Mouse (Mus musculus) embryonic facial prominence, embryonic 15.5 days (tissue): ENCODE data around the gene Zmynd11. TPM values are rescaled to one million over a fixed set of nuclear protein-coding genes. Genes with fewer than 3 reads are reported as not detected.

ENCODE experiments used
- ATAC-seq: fragments of 200-750 bp; cut with Nextera tagmentation; 2 replicates; pipeline ENCODE4 v1.8.0; 2017; ENCODE audit warnings: low read depth, moderate TSS enrichment; ENCODE audit not compliant: insufficient number of reproducible peaks, low FRiP score, low TSS enrichment
- H3K27ac ChIP-seq: fragments of 300-500 bp; sonication (generic); replicated peaks from 2 replicates; pipeline ENCODE4 v1.5.1; 2015; ENCODE audit warnings: mild to moderate bottlenecking, inconsistent platforms
- H3K27me3 ChIP-seq: fragments of 300-500 bp; sonication (generic); 2 replicates; pipeline ENCODE4 v1.6.1; 2015; ENCODE audit warnings: inconsistent platforms
- H3K36me3 ChIP-seq: fragments of 300-500 bp; sonication (generic); 2 replicates; pipeline ENCODE4 v1.6.1; 2015; ENCODE audit warnings: mild to moderate bottlenecking, inconsistent platforms
- H3K4me1 ChIP-seq: fragments of 300-500 bp; sonication (generic); 2 replicates; pipeline ENCODE4 v1.6.1; 2015; ENCODE audit warnings: inconsistent platforms
- H3K4me2 ChIP-seq: fragments of 300-500 bp; sonication (generic); replicated peaks from 2 replicates; pipeline ENCODE4 v1.6.1; 2015; ENCODE audit warnings: mild to moderate bottlenecking, inconsistent platforms
- H3K4me3 ChIP-seq: fragments of 300-500 bp; sonication (generic); replicated peaks from 2 replicates; pipeline ENCODE4 v1.5.1; 2015; ENCODE audit warnings: mild to moderate bottlenecking, inconsistent platforms
- H3K9ac ChIP-seq: fragments of 300-500 bp; sonication (generic); 2 replicates; pipeline ENCODE4 v1.6.1; 2015; ENCODE audit warnings: inconsistent platforms
- H3K9me3 ChIP-seq: fragments of 300-500 bp; sonication (generic); replicated peaks from 2 replicates; pipeline ENCODE4 v1.6.1; 2016; ENCODE audit warnings: inconsistent platforms
- WGBS: fragments of 180-500 bp; shearing (Covaris S2); methylation state at CpG from one replicate; pipeline ENCODE4 v1.1.7; 2015; 5-methylcytosine and 5-hydroxymethylcytosine counted together
- polyA plus RNA-seq: library from polyadenylated mRNA; unstranded; fragments of >200 nt; fragmentation: Nextera tagmentation; extraction: Ambion mirVana; gene quantifications from 2 replicates; pipeline ENCODE4 v1.2.1, GENCODE M21; 2015

The Zmynd11 gene
- 112 and 117 TPM in 2 replicates for polyA plus RNA-seq

- Histone ChIP-seq H3K4me1 (peaks cover 29% of the 10 kb centered on the region), H3K27ac (peak within 1 kb of the TSS; percentile 99), H3K4me3 (peak within 1 kb of the TSS; percentile 74), H3K9ac (peak within 1 kb of the TSS; percentile 99), H3K27me3 (no peaks in the 10 kb centered on the region), H3K9me3 (no peaks in the 10 kb centered on the region), H3K4me2 (peak within 1 kb of the TSS; percentile 62), H3K36me3 (no peaks in the 10 kb centered on the region)
- peak; percentile 74 for ATAC-seq
- under 1% methylated on average over 67 of the region's 98 CpGs for WGBS
Observed at GRCm38 (mm10) chr13:9764646-9765536, at the start of gene Zmynd11. Zmynd11 (minus strand) TSS chr13:9765330.

- Histone ChIP-seq H3K27me3 (no peaks in the 10 kb centered on the region), H3K4me1 (peaks cover 3% of the 10 kb centered on the region; the same call in 1 of the 2 replicates), H3K9me3 (no peaks in the 10 kb centered on the region), H3K27ac (no peak overlapping the region), H3K4me3 (peak overlapping the region; percentile 15), H3K4me2 (peak overlapping the region; percentile 41), H3K9ac (no peak overlapping the region), H3K36me3 (no peaks in the 10 kb centered on the region)
- WGBS: 3% methylated on average over 12 of the region's 12 CpGs
- ATAC-seq: no peak; the same call in 1 of the 2 replicates
Observed at GRCm38 (mm10) chr13:9795889-9796631, 30.9 kb upstream of the Zmynd11 start.

- Histone ChIP-seq H3K36me3 (no peaks in the 10 kb centered on the region), H3K27me3 (no peaks in the 10 kb centered on the region), H3K9me3 (no peaks in the 10 kb centered on the region), H3K4me2 (no peak overlapping the region), H3K4me3 (no peak overlapping the region), H3K27ac (no peak overlapping the region), H3K4me1 (no peaks in the 10 kb centered on the region), H3K9ac (no peak overlapping the region)
- whole genome bisulfite sequencing: 51% methylated on average over 3 of the region's 3 CpGs
- ATAC-seq: no peak
Observed at GRCm38 (mm10) chr13:9786050-9786449, 20.9 kb upstream of the Zmynd11 start.

- no peak overlapping the region for H3K9ac ChIP-seq
- H3K27ac ChIP-seq: no peak overlapping the region
- no peak overlapping the region for H3K4me2 ChIP-seq
- no peak overlapping the region for H3K4me3 ChIP-seq
- 78% methylated on average over 3 of the region's 3 CpGs for WGBS
- H3K27me3 ChIP-seq: no peaks in the 10 kb centered on the region
- H3K4me1 ChIP-seq: no peaks in the 10 kb centered on the region
- no peaks in the 10 kb centered on the region for H3K9me3 ChIP-seq
- H3K36me3 ChIP-seq: no peaks in the 10 kb centered on the region
- no peak for ATAC-seq
Observed at GRCm38 (mm10) chr13:9783717-9784116, 18.6 kb upstream of the Zmynd11 start.

DNA sequence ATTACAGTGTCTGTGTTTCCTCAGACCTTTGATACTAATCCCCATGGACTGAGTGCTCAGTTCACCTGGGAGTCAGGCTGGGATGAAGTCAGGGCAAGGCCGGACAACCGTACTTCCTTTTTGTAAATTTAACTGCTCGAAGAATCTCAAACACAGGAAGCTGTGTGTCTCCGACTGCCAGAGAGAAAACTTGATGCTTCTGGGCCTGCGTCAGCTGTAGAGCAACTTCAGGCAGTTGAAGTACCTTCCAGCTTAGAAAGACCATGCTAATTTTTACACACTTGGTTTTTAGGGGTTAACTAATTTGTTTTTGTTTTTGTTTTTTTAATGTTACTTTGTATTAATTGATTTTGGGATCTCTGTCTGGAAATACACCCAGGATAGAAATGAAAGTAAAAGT is 10.8 kb upstream of the Zmynd11 start:
- Histone ChIP-seq H3K4me2 (no peak overlapping the region), H3K27me3 (no peaks in the 10 kb centered on the region), H3K4me3 (no peak overlapping the region), H3K4me1 (no peaks in the 10 kb centered on the region), H3K9me3 (no peaks in the 10 kb centered on the region), H3K9ac (no peak overlapping the region), H3K27ac (no peak overlapping the region), H3K36me3 (no peaks in the 10 kb centered on the region)
- ATAC-seq: no peak
- 35% methylated on average over 5 of the region's 5 CpGs for WGBS

- Histone ChIP-seq H3K36me3 (no peaks in the 10 kb centered on the region), H3K4me3 (no peak overlapping the region), H3K27ac (no peak overlapping the region), H3K9me3 (no peaks in the 10 kb centered on the region), H3K4me2 (no peak overlapping the region), H3K9ac (no peak overlapping the region), H3K4me1 (no peaks in the 10 kb centered on the region), H3K27me3 (no peaks in the 10 kb centered on the region)
- no peak for ATAC-seq
Observed at GRCm38 (mm10) chr13:9774077-9774476, 8.9 kb upstream of the Zmynd11 start.

DNA sequence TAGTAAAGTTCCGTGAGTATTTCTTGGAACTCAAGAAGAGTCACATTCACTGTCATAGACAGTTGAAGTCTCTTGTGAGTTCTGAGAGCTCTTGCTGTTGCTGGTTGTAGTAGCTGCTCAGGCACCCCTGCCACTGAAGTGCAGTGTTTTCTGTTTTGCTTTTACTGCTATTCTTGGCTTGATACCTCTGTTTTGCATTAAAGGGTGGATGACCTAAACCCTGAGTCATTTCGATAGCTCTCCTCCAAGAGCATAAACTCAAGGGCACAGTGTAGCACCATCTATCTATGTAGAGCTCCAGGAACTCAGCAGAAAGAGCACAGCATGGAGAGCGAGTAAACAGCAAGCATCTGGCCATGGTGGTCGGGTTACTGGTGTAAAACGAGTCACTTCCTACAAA is 2.1 kb upstream of the Zmynd11 start:
- H3K36me3 ChIP-seq: no peaks in the 10 kb centered on the region
- WGBS: 21% methylated on average over 5 of the region's 5 CpGs
- H3K4me1 ChIP-seq: peaks cover 22% of the 10 kb centered on the region
- H3K4me2 ChIP-seq: no peak overlapping the region
- no peaks in the 10 kb centered on the region for H3K27me3 ChIP-seq
- H3K9me3 ChIP-seq: no peaks in the 10 kb centered on the region
- no peak overlapping the region for H3K9ac ChIP-seq
- ATAC-seq: no peak
- no peak overlapping the region for H3K4me3 ChIP-seq
- 0 out of 2 replicates have a peak overlapping the region, but pooled peaks have one; percentile 11 for H3K27ac ChIP-seq

GRCm38 (mm10) chr13:9766497-9766896 is 1.4 kb upstream of the Zmynd11 start:
- WGBS: 37% methylated on average over 1 of the region's 1 CpGs
- no peak for ATAC-seq
- no peak overlapping the region for H3K27ac ChIP-seq
- H3K4me2 ChIP-seq: no peak overlapping the region
- H3K27me3 ChIP-seq: no peaks in the 10 kb centered on the region
- no peak overlapping the region for H3K9ac ChIP-seq
- H3K36me3 ChIP-seq: no peaks in the 10 kb centered on the region
- H3K4me1 ChIP-seq: peaks cover 24% of the 10 kb centered on the region
- H3K4me3 ChIP-seq: no peak overlapping the region
- no peaks in the 10 kb centered on the region for H3K9me3 ChIP-seq

GRCm38 (mm10) chr13:9765537-9765851 is 364 bp upstream of the Zmynd11 start:
- WGBS: 2% methylated on average over 4 of the region's 4 CpGs
- H3K27ac ChIP-seq: peak overlapping the region; percentile 99
- no peak for ATAC-seq

GRCm38 (mm10) chr13:9763828-9764645 is 1.1 kb downstream of the Zmynd11 start:
- Histone ChIP-seq H3K4me3 (peak overlapping the region; percentile 74), H3K27ac (peak overlapping the region; percentile 99), H3K27me3 (no peaks in the 10 kb centered on the region), H3K4me2 (peak overlapping the region; percentile 62), H3K9me3 (no peaks in the 10 kb centered on the region), H3K4me1 (peaks cover 30% of the 10 kb centered on the region), H3K9ac (peak overlapping the region; percentile 99), H3K36me3 (no peaks in the 10 kb centered on the region)
- under 1% methylated on average over 59 of the region's 111 CpGs for WGBS
- ATAC-seq: peak; percentile 86

More at GRCm38 (mm10) chr13:9765537-9765851, 364 bp upstream of the Zmynd11 start:
- peak overlapping the region; percentile 99; the same call in 1 of the 2 replicates for H3K9ac ChIP-seq
- H3K27me3 ChIP-seq: no peaks in the 10 kb centered on the region
- peak overlapping the region; percentile 62 for H3K4me2 ChIP-seq
- H3K36me3 ChIP-seq: no peaks in the 10 kb centered on the region
- no peaks in the 10 kb centered on the region for H3K9me3 ChIP-seq
- H3K4me3 ChIP-seq: peak overlapping the region; percentile 74
- peaks cover 25% of the 10 kb centered on the region for H3K4me1 ChIP-seq
